Mouse (Mus musculus) ovary, adult 18-20 months (tissue): Measurements from ENCODE around the gene Rfx7.
"Not testable (repeated sequence)": the region's sequence is repeated elsewhere in the genome, so short reads cannot be mapped to it uniquely, and the experiment has no call there.

Experiments used
- DNase-seq: peaks from one replicate; pipeline ENCODE4 v3.0.0; 2022; ENCODE audit warnings: low spot score, mixed read lengths

Rfx7 gene

DNA sequence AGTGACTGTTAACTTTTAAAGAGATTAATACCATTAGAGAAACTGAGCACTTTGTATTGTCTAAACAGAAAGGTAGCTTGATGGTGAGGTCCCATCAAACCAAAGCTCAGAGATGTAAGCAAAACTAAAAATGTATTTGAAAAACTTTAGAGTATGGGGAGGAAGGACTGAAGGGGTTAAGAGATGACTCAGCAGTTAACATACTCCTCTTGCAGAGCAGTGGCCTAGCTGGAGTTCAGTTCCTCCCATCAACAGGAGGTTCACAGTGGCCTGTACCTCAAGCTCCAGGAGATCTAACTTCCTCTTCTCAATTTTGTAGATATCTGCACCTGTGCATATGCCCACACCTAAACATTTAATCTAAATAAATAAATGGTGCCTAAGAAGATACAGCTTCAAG is 11.6 kb downstream of the Rfx7 start:
- DNase-seq = no peak

DNA sequence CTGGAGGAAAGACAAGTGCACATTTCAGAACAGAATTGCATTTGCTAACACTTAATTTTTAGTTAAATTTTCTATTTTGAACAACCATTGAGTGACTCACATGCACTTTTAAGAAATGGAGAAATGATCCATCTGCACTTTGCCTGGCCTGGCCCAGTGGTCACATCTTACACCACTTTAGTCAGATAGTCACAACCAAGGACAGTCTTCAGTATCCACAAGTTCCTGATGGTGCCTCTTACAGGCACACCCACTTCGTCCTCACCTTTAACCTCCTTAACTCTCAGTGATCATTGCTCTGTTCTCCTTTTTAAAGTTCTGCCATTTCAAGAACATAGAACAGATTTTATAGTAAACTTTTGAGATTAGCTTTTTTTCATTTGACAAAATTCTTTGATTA is 26.7 kb downstream of the Rfx7 start:
- no peak for DNase-seq

DNA sequence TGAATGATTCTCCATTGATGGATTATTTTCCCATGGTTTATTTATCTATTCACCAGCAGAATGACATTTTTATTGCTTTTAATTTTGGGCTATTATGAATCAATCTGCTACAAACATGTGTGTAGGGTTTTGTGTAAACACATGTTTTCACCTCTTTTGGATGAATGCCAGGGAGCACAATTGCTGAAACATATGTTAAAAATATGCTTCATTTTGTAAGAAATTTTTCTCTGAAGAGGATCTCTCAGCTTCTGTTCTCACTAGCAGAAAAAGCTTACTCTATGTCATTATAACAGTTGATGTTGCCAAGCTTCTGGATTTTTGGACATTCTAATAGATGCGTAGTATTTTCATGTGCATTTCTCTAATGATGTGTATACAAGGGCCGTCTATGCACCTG is 28.3 kb downstream of the Rfx7 start:
- DNase-seq = no peak

DNA sequence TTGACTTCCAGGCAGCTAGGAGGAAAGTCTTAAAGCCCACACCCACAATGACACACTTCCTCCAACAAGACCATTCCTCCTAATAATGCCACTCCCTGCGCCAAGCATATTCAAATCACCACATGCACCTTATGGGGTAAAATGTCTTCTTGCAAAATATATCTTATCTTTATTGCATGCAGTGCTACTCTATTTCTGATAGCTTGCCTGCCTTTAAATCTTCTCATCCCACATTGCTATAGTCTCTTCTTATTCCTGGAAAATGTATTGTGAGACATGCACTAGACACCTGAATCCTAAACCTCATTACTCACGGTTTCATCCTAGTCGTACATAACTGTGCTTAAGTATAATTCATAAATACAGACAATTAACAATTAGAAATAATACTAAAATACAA is 31.2 kb downstream of the Rfx7 start:
- no peak for DNase-seq

DNA sequence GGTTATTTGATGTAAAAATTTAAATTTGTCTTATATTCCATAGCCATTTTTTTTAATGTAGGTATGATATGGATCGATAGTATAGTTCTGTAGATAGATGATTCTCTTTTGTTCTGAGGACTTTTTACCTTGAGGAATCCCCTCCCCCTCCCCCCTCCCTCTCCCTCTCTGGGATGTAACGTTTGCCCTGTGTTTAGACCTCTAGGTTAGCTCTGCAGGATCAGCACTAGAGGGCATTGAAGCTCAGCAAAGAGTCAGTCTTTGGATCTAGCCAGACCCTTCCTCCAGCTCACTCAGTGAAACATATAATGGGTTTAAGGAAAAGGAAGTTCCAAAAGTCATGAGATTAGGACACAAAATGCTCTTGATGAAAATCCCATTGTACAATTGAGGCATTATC is 35.1 kb downstream of the Rfx7 start:
- no peak for DNase-seq

DNA sequence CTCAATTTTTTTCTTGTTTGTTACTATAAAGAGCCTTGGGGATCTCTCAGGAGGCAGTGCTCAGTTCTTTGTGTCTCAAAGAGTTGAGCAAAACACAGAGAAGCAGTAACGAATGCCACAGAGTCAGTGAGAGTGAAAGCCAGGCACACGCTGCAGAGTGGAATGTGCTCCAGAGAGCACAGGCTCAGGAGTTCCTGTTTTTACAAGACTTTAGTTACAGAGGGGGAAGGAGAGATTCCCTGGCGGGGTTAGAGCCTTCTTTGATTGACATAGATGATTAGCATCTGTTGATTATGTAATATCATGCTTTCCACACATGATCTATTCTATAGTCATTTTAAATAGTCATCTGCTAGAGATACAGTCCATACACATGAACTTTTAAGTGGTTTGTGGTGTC is 48.2 kb downstream of the Rfx7 start:
- no peak for DNase-seq

DNA sequence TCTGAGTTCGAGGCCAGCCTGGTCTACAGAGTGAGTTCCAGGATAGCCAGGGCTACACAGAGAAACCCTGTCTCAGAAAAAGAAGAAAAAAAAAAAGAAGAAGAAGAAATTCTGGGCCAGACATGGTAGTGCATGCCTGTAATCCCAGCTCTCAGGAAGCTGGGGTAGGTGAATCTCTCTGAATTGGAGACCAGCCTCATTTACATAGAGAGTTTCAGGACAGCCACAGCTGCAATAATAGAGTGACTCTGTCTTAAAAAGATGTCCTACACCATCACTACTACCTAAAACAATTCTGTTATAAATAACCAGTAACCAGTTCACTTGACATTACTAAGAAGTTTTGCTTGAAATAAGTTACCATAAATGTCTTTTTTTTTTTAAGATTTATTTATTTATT is 58.8 kb downstream of the Rfx7 start:
- DNase-seq = no peak

DNA sequence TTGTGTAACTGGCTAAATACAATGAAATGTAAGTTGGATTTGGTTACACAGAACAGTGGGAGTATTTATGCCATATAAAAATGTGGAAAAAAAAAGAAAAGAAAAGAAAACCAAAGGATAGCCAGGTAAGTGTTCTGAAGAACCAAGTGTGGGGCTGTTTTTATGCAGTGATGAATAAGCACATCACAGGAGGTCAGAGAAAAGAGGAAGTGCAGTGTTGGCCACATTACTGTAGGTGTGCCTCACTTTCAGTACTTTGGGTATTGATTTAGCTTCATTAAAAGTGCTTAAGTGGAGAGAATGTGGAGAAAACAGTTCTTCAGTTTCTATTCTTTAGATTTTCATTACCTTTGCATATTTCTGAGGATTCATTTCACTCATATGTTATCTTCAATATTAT is 60.0 kb downstream of the Rfx7 start:
- no peak for DNase-seq

DNA sequence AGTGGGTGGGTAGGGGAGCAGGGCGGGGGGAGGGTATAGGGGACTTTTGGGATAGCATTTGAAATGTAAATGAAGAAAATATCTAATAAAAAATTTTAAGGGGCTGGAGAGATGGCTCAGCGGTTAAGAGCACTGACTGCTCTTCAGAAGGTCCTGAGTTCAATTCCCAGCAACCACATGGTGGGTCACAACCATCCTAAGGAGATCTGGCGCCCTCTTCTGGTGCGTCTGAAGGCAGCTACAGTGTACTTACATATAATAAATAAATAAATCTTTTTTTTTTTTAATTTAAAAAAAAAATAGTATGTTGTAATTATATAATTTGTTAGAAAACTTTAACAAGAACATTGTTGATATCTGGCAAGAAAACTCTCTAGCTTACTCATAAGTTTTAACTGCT is 62.6 kb downstream of the Rfx7 start:
- DNase-seq = not testable (repeated sequence)

DNA sequence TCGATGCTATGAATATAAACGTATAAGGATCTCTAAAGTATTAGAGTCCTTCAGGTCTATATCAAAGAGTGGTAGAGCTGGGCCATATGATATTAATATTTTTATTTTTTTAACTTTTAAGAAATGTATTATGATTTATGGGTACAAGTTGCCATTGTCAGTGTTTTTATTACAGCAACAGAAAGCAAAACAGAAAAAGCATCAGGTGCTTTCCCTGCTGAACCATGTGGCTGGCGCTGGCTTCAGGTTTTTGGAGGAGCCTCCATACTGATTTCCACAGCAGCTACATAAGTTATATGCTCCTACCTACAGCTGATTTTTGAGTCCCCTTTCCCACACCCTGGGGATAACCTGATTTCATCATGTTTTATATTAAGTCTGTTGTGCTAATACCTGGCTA is 68.1 kb downstream of the Rfx7 start:
- DNase-seq = no peak

DNA sequence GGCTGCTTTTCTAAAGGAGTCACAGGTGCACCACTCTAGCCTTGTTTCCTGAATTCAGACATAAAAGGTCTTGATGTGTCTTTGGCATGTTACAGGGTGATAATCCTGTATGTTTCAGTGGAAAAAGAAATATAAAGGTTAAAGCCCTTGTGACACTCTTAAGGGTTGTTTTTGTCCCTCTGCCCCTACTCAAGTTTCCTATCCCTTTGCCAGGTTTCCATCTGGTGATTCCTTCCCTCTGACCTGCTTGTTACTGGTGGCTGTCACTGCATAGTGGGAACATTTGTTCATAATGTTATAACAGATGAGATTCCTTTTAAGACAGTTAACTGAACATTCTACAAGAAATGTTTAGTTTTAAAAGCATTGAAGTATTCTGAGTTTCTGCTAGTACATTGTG is 77.7 kb downstream of the Rfx7 start:
- no peak for DNase-seq

DNA sequence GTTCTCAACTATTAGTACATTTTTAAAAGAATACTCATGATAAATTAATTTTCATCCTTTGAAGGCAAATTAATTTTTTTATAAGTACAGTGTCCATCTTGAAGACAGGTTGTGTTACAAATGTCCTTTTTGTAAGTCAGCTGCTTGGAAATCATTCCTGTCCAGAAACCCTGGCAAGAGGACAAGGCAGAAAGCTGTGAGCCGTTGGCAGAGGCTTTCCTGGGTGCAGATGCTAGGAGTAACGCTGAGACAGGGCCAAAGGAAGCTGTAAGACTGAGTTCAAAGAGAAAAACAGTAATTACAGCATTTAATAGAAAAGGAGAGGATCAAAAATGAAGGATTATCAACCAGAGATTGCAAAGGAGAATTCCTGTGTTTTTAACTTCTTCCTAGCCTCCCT is 81.8 kb downstream of the Rfx7 start:
- DNase-seq = no peak

DNA sequence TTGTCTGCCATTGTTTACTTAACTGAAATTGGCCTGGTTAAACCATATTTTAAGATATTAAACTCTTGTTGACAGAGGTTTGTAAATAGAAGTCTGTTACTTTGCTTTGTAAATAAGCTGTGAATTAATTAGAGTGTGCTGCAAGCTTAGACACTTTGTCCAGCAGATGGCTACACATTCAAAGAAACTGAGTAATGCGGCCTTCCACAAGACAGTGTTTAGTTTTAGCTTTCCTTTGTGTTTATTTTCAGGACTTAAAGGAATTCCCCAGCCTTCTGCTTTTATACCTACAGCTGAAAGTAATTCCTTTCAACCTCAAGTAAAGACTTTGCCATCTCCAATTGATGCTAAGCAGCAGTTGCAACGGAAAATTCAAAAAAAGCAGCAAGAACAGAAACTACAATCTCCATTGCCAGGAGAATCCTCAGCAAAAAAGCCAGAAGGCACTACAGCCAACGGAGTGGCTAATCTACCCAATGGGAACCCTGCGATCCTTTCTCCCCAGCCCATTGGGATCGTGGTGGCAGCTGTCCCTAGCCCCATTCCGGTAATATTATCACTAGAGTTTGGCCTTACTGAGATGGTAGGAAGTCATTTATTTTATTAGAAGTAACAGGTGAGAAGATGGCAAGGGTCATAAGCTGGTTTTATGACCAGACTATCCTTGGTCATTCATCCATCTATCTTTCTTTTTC is 82.9 kb downstream of the Rfx7 start:
- DNase-seq = no peak

DNA sequence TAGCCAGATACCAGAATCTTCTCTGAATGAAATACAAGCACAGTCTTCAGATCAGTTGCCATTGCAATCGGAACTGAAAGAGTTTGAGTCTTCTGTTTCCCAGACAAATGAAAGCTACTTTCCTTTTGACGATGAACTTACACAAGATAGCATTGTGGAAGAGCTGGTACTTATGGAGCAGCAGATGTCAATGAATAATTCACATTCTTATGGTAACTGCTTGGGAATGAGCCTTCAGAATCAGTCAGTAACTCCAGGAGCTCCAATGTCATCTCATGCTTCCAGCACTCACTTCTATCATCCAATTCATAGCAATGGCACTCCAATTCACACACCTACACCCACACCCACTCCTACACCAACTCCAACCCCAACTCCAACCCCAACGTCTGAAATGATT is 86.0 kb downstream of the Rfx7 start:
- no peak for DNase-seq

DNA sequence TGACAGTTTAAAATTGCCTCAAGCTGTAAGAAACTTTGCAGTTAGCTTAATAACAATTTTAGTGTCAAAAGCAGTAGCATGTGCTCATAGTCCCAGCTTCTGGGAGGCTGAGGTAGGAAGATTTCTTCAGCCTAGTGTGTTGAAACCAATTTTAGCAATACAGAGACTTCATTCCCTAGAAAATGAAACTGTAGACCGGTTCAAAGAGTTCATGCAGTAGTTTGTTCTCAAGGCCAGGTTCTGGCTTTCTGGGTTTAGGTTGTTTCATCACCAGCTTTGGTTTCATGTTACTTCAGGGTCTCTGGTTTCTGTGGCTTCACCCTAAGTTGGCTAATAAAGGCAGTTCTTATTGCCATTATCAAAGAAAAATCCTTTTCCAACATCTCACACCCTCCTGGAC is 91.6 kb downstream of the Rfx7 start:
- no peak for DNase-seq

DNA sequence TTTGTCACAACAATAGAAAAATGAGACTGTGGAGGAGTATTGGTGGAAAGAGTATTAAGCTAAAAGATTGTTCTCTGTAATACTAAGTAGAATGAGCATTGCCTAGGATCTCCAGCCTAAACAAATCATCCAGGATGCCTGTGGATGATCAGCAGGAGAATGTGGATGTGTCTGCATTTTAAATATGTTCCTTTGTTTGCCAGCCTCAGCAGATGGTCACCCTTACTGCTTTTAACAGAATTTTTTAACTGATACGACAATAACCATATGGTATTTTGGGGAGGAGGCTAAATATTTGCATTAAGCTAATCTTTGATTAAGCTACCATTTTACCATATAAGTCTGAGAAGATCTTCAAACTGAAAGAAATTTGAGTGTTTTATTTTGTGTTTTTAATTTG is 95.6 kb downstream of the Rfx7 start:
- DNase-seq = no peak

DNA sequence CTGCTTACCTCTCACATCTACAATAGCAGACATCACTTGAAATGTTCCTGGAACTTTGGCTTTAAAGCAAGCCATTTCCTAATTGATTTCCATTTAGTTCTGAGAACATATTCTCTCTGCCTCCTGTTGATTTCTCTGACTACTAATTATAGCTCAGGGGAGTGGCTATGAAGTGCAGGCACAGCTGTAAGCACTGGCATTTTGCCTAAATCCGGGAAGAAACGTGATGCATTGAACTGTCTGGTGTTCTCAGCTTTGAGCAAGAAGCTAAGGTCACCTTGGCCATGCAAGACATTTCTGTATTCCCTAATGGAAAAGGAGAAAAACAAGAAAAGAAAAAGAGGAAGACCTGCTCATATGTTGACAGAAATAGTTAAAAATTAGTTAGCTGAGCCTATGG is 96.6 kb downstream of the Rfx7 start:
- peak; percentile 42 for DNase-seq

DNA sequence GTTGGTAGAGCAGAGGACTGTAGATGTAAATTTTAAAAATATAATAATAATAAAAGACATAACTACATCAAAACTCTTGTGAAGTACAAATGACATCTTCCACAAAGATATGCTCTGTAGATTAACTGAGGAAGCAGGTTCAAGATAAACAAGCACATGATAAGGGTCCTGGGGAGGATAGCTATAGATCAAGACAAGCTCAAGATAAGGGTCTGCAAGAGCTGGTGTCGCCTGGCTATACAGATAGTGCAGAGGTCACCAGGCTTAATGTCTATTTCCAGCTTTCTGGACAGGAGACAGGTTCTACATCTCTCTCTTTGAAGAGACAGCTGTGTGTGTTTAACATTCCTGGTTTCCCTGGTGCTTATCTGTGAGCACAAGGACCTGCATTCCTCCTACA is 100.2 kb downstream of the Rfx7 start:
- DNase-seq = no peak

DNA sequence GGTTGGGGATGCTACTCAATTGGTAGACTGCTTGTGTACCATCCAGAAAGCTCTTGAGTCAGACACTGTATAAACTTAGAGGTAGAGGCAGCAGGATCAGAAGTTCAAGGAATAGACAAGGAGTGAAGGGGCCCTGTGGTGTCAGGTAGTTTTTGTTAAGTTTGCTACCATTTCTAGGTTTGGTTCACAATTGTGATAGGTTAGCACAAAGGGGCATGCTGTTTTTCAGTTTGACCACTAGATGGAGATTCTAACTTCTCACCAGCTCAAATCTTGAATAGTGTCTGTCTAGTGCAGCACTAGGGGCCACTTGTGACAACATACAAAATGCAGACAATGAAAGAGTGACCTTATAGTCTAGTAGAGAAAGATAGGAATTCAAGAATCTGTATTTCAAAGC is 103.1 kb downstream of the Rfx7 start:
- no peak for DNase-seq

DNA sequence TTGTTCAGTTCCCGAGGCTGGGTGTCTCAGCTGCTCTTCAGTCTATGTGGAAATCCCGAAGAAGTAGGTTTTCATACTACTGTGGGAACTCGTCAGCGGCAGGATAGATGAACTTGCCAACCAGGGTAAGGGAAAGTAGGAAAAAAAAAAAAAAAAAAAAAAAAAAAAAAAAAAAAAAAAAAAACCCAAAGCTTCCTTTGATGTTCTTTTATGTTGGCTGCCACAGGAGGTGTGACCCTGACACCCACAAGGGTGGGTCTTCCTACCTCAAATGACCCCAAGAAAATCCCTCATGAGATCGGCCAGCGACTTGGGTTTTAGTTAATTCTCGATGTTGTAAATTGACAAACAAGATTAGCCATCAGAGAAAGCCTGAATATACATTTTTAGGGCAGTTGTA is 104.5 kb downstream of the Rfx7 start:
- no peak for DNase-seq

DNA sequence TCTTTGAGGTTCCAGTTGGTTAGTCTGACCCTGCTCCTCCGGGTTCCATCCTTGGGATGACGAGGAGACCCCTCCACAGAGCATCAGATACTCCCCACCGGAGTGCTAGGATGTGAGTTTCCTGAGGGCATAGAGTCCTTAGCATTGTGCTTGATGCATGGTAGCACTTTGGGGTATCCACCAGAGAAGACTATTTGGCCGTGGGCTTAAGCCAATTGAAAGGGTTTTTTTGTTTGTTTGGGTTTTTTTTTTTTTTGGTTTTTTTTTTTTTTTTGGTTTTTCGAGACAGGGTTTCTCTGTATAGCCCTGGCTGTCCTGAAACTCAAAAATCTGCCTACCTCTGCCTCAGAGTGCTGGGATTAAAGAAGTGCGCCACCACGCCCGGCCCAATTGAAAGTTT is 105.2 kb downstream of the Rfx7 start:
- DNase-seq = no peak

DNA sequence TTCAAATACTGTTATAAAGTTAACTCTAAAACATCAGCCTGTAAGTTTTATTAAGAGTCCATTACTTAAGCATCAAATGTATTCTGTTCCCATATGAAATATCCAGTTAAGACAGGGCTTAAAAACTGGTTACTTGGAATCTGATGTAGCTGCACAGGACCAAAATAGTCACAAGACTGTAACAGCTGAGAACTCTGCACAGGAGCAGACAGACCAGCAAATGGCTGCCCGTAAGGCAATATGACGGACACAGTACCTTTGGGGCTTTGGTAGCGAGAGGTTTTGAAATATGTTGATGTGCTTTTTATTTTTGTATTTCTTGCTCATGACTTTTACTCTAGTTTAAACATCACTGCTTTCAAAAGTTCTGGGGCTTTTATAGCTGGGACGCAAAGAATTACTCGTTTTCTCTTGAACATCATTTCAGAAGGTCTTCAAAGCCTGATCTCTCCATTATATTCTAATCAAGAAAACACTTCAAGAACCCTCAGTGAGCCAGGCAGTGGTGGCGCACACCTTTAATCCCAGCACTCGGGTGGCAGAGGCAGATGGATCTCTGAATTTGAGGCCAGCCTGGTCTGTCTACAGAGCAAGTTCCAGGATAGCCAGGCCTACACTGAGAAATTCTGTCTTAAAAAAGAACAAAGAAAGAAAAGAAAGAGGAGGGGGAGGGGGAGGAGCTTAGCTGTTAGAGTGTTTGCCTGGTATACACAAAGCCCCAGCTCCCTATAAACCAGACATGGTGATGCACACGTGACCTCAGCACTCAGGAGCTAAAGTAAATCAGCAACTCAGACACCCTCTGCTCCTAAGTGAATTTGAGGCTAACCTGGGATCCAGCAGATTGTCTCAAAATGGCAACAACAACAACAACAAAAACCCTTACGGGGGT is 107.2 kb downstream of the Rfx7 start:
- no peak for DNase-seq

DNA sequence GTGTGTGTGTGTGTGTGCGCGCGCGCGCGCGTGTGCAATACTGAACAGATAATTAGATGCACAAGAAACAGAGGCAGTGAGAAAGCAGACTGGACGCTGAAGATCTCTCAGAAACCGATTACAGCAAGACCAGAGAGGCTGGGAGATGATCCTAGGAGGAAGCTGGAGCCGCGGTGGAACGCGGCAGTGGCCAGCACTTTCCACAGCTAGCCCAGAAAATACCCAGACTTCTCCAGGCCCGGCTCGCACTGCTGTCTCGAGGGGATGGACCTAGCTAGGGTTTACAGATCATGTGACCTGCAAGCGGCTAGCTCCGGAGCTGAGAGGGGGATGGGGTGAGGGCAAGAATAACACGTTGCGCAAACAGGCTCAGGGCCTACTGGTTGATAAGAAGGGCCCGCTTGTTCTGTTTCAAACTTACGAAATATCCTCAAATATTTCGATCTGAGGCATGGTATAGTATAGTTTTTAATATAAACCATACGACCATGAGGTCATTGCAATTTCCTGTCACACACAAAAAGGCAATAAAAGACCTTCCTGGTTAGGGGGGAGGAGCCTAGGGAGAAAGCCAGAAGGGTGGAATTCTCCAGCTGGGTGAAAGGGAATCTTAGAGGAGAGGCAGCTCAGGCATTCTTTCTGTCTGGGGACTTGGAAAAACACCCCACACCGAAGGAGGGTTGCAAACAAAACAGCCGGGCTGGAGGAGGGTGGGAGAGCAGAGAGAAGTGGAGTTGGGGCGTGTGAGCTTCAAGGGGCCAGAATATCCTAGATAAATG is 108.0 kb downstream of the Rfx7 start:
- DNase-seq = peak; percentile 89
